25 mouse cellular contexts compared by ENCODE assay signal in genomic region chr17:14492936-14493335, GRCm38 (mm10).
"Had no signal": no experiment of that assay in that cellular context is flagged by ENCODE, and none has a peak within 500 bp of the region (broad histone marks: within the 10 kb centered on the region; RNA-seq: fewer than 3 reads in every experiment).

No protein-coding gene starts in this region.

- H3K27ac ChIP-seq: gastrocnemius, adult 2 months; heart, adult 2 months; hindbrain, embryonic 10.5 days; hindbrain, embryonic 12.5 days; hindbrain, embryonic 14.5 days; intestine, embryonic 15.5 days; kidney, postnatal 0 days had no signal

- H3K9ac ChIP-seq: heart, embryonic 12.5 days; hindbrain, embryonic 12.5 days; hindbrain, embryonic 14.5 days; intestine, embryonic 15.5 days; limb, embryonic 13.5 days; limb, embryonic 15.5 days had no signal

- H3K4me1 ChIP-seq: heart, embryonic 12.5 days; intestine, embryonic 15.5 days had no signal

- H3K9me3 ChIP-seq: heart, embryonic 12.5 days; hindbrain, embryonic 10.5 days; hindbrain, embryonic 12.5 days; intestine, embryonic 15.5 days; limb, embryonic 13.5 days; limb, embryonic 15.5 days had no signal

- H3K36me3 ChIP-seq: heart, embryonic 12.5 days; hindbrain, embryonic 10.5 days; hindbrain, embryonic 12.5 days; intestine, embryonic 15.5 days; limb, embryonic 13.5 days; limb, embryonic 15.5 days had no signal

- H3K4me2 ChIP-seq: heart, embryonic 12.5 days; hindbrain, embryonic 12.5 days; hindbrain, embryonic 14.5 days; intestine, embryonic 15.5 days; limb, embryonic 13.5 days; limb, embryonic 15.5 days had no signal

- H3K4me3 ChIP-seq: gastrocnemius, adult 2 months; heart, adult 2 months; heart, embryonic 12.5 days; hindbrain, embryonic 10.5 days; hindbrain, embryonic 12.5 days; intestine, embryonic 15.5 days; limb, embryonic 13.5 days; limb, embryonic 15.5 days had no signal

- DNase-seq: gastrocnemius, adult 2 months; gastrocnemius, postnatal 10 days; gastrocnemius, postnatal 25 days; heart, adult 2 months; heart, postnatal 10 days; heart, postnatal 4 days; kidney, adult 18-20 months; kidney, adult 8-10 months; kidney, postnatal 25 days; kidney, postnatal 4 days; layer of hippocampus, adult 9-11 months; layer of hippocampus, postnatal 36 days; left cerebral cortex, postnatal 4 days had no signal

- ATAC-seq: forebrain, embryonic 16.5 days; hindbrain, embryonic 16.5 days; inflammation-experienced regulatory T-cells, adult 6 months; intestine, embryonic 15.5 days; intestine, postnatal 0 days had no signal

- H3K27me3 ChIP-seq: hindbrain, embryonic 12.5 days; intestine, embryonic 15.5 days had no signal
